Mouse (Mus musculus) E14TG2a.4 (cell line): ENCODE results near the gene Sh3yl1.

Experiments used
- H3K27me3 ChIP-seq: 2 replicates; pipeline ENCODE4 v1.6.1; 2014; ENCODE audit warnings: low read length, control low read depth; ENCODE audit not compliant: insufficient read depth
- H3K36me3 ChIP-seq: 2 replicates; pipeline ENCODE4 v1.6.1; 2014; ENCODE audit warnings: low read length, control low read depth; ENCODE audit not compliant: insufficient read depth
- H3K4me1 ChIP-seq: replicated peaks from 2 replicates; pipeline ENCODE4 v1.6.1; 2014; ENCODE audit warnings: low read depth, low read length, control low read depth
- H3K4me3 ChIP-seq: replicated peaks from 2 replicates; pipeline ENCODE4 v1.5.1; 2014; ENCODE audit warnings: mild to moderate bottlenecking, low read length
- H3K9me3 ChIP-seq: 2 replicates; pipeline ENCODE4 v1.6.1; 2014; ENCODE audit warnings: low read length, control low read depth
- CTCF ChIP-seq: conservative IDR thresholded peaks from 2 replicates; pipeline ENCODE4 v1.5.1; 2014; ENCODE audit warnings: low read length
- NANOG ChIP-seq: IDR thresholded peaks from 2 replicates; pipeline ENCODE4 v1.6.1; 2014; ENCODE audit warnings: borderline replicate concordance, low read length, mixed read lengths
- POU5F1 ChIP-seq: IDR thresholded peaks from 2 replicates; pipeline ENCODE4 v1.6.1; 2014; ENCODE audit warnings: low read length, borderline replicate concordance

Gene Sh3yl1

DNA sequence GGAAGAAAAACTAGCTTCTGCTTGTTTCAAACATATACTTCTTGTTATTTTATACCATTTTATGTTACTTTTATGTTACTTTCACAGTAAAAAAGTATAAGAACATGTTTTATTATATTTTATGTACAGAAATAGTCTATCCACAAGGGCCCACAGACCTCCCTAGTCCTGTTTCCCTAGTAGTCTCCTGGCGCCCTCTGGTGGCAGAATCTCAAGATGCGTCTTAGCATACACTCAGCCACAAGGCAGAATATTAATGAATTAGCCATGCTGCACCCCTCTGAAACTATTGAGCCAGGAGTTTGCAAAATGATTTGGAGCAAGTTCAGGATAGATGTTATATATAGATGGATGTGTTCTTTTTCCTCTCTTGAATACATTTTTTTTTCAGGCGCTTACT lies 93.5 kb downstream of the Sh3yl1 start:
- no peak for TF ChIP-seq POU5F1
- TF ChIP-seq CTCF = peak; percentile 82
- H3K4me3 ChIP-seq = no peak overlapping the region
- no peaks in the 10 kb centered on the region for H3K36me3 ChIP-seq
- H3K9me3 ChIP-seq = no peaks in the 10 kb centered on the region
- H3K4me1 ChIP-seq = no peaks in the 10 kb centered on the region
- H3K27me3 ChIP-seq = no peaks in the 10 kb centered on the region

DNA sequence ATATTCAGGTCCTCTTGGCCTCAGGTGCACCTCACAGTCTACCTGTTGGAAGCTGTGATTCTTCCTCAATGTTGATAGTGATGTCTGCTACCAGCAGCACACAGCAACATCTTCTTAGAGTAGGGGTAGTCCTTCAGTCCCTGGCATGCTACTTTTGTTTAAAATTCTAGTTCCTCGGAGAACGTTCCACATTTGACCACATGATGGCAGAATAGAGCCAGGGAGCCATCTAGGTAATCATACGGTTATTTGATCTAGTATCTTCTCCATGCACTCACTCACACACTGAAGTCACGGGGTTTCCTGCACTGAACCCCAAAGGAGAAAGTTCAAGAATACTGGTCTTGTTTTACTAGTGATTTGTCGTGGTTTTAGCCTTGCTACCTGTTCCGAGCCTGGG lies 96.7 kb downstream of the Sh3yl1 start:
- Histone ChIP-seq H3K27me3 (no peaks in the 10 kb centered on the region), H3K4me3 (no peak overlapping the region), H3K36me3 (no peaks in the 10 kb centered on the region), H3K9me3 (no peaks in the 10 kb centered on the region), H3K4me1 (no peaks in the 10 kb centered on the region)
- TF ChIP-seq CTCF (peak; percentile 74), NANOG (no peak), POU5F1 (no peak)
